Mouse (Mus musculus) bone marrow macrophage, adult 2 months (primary cell): ENCODE data around the gene Ftl1.

Source experiments
- CTCF ChIP-seq: IDR thresholded peaks from 2 replicates; pipeline ENCODE4 v1.5.1; 2012; ENCODE audit warnings: low read depth, mild to moderate bottlenecking, low read length, moderate library complexity
- POLR2A ChIP-seq: IDR thresholded peaks from 2 replicates; pipeline ENCODE4 v1.6.1; 2012; ENCODE audit warnings: mild to moderate bottlenecking, low read depth, low read length, borderline replicate concordance

- TF ChIP-seq CTCF (no peak), POLR2A (no peak)
Measured at GRCm38 (mm10) chr7:45408351-45408750, 51.3 kb downstream of the Ftl1 start.
